Mouse (Mus musculus): ENCODE data around the gene Gm17467.
"Not testable (repeated sequence)": the region's sequence is repeated elsewhere in the genome, so short reads cannot be mapped to it uniquely, and the experiment has no call there.

Gm17467 gene

GRCm38 (mm10) chrX:123704691-123705090, at the start of gene Gm17467:
Gm17467 (minus strand) TSS chrX:123704791.
- not testable (repeated sequence) for DNase-seq (ENCODE audit: low spot score)

Data from c-Kit-positive CD71-positive TER-119-positive erythroid progenitor cells, embryonic 14.5 days (primary cell).